Mouse (Mus musculus) cerebellum, postnatal 10 days (tissue): ENCODE results near the gene Gbf1.
"Not testable (repeated sequence)": the region's sequence is repeated elsewhere in the genome, so short reads cannot be mapped to it uniquely, and the experiment has no call there.

ENCODE experiments used
- DNase-seq, 2 experiments: peaks; one replicate each; pipeline ENCODE4 v3.0.0; 2021; ENCODE audit warnings: mixed read lengths in 2 of 2

The Gbf1 gene

DNA sequence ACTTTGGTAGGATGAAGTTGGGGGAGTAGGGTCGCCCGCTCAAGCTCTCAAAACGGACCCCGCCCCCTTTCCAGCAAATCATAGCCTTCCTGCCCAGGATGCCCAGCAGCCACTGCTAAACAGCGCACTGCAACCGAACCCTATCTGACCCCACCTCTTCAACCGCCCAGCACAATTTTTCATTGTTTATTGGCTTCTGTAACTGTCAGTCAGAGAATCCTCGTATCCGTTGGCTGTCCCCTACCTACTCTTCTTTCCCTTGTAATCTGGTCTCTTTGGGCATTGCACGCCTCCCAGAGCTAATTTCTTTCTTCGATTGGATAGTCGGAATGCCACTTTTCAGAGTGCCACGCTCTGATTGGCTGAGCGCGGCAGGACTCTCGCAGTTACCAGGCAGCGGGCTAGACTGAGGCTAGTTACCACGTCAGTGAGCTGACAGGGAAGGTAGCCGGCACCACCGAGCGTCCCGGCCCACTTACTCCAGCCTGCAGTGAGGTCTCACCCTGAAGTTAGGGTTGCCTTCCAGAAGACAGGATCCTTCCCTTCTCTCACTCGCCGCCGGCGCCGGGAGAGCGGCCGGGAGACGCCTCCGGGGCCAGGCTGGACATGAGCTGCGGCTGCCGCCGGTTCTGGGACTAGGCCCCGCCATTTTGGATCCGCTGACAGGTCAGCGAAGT, at the start of gene Gbf1:
Gene Gbf1 (plus strand): TSS at position 383 of the 677 bp plus-strand sequence.
- peak; percentile 94 for DNase-seq

DNA sequence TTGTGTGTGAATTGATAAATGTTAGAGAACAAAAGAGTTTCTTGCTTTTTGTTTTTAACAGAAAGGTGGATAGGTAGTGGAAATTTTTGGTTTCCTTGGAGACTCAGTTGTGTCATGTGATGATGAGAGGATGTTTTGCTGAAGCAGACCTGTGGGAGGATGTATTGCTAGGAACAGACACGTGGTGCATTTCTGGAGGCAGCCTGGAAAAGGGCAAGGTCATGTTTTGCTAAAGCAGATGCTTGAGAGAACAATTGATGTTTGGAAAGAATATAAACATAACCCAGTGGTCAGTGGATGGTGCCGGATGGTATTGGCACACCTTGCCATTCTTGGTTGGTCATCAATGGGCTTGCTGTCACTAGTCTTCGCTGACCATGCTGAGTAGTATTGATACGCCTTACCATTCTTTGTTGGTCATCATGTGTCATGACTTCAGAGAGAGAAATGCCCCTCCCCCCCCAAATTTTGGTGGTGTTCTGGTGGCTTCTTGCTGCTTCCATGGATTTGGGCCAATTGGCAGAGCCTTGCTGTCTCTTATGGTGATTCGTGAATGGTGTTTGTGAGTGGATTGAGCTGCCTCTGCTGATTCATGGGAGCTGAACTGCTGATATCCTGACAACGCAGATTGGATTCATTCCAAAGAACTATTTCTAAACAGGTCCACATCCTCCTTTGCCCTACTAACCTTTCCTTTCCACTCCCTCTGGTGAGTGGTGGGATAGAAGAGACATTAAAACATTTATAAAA, 48.7 kb upstream of the Gbf1 start:
- DNase-seq = peak; percentile 38 to 51

DNA sequence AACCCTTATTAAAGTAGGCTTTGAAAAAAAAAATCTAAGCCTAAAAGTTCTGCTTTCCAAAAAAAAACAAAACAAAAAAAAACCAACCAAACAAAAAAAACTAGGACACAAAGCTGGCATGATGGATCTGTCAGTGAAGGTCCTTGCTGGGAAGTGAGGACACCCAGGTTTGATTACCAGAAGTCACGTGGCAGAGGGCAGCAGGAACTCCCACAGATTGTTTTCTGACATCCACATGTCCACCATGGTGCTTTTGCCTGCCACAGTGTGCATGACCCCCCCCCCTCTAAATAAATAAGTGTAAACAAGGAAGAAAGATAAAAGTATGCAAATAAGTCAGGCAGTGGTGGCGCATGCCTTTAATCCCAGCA, 48.1 kb upstream of the Gbf1 start:
- DNase-seq = no peak

DNA sequence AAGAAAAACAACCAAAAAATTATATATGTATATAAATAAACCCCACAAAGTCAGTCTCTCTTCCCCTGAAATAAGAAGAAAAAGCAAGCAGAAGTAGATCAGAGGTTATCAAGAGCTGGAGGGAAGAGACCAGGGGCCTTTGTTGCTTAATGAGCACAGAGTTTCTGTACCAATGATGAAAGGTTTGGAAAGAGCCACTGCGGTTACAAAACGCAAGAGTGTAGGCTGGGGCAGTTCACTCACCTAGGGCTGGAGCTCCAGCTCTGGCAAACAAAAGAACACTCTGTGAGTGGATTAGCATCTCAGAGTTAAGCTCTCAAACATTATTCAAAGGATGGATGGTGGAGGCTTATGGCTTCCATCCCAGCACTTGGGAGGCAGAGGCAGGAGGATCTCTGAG, 42.1 kb upstream of the Gbf1 start:
- DNase-seq = no peak

DNA sequence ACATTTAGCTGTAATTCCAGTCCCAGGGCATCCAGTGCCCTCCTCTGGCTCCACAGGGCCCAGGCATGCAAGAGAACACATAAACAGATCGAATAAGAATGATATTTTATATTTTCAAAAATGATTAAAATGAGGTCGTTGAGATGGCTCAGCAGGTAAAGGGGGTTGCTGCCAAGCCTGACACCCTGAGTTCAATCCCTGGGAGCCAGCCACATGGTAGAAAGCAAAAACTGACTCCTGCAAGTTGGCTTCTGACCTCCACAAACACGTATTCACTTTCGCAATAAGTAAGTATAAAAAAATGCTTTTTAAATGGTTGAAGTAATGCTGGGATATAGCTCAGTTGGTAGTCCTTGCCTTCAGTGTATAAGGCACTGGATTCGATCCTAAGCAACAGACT, 41.5 kb upstream of the Gbf1 start:
- DNase-seq = no peak

DNA sequence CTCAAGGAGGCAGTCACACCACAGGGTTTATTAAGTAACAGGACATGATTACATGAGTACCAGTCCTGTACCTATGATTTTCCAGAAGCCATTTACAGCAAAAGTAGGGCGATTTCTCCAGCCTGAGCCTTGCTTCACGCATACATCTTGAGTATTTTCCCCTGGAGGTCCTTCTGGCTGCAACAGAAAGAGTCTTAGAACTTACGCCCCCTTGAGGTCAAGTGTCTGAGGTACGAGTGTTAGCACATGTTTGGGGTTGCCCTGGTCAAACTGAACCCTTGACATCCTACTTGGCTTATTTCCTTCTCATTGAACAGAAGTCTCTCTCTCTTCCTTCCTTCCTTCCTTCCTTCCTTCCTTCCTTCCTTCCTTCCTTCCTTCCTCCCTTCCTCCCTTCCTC, 37.7 kb upstream of the Gbf1 start:
- no peak for DNase-seq

DNA sequence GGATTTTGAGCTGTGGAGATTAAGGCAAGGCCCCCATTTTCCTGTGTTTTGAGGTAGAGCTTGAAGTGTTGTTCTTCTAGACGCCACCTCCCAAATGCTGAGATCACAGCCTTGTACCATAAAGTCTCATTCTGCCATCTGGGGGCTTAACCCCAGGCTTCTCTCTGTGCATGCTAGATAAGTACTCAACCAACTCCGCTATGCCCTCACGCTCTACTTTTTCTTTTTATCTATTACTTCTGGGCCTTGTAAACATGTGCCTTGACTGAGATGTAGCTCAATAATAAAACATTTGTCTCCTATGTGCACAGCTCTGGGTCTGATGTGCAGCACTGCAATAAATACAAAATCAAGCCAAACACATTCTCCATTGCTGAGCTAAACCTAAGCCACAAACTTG, 32.9 kb upstream of the Gbf1 start:
- DNase-seq = no peak

DNA sequence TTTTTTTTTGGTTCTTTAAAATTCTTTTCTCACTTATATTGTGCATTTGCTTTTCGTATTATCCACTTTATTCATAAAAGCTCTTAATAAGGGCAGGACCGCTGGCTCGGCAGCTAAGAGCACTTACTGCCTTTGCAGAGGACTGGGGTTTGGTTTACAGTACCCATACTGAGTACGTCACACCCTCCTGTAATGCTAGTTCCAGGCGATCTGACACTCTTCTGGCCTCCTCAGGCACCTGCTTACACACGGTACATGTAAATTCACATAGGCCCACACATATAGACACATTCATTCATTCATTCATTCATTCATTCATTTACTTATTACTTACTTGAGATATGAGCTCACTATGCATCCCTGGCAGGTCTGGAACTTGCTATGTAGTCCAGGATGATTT, 31.4 kb upstream of the Gbf1 start:
- DNase-seq = no peak

DNA sequence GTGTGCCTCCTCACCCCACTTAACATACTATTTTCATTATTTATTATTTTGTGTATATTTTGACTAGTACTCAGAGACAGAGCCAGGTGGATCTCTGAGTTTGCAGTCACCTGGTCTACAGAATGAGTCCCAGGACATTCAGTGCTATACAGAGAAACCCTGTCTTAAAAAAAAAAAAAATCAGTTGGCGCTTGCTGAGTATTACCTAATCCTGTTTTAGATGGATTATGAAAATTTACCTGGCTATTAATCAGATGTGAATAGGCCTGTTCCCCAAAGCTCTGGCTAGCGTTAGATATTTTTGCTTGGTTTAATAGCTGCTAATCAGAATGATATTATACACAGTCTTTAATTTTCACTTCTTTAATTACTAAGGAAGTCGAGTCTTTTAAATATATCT, 28.4 kb upstream of the Gbf1 start:
- no peak for DNase-seq

DNA sequence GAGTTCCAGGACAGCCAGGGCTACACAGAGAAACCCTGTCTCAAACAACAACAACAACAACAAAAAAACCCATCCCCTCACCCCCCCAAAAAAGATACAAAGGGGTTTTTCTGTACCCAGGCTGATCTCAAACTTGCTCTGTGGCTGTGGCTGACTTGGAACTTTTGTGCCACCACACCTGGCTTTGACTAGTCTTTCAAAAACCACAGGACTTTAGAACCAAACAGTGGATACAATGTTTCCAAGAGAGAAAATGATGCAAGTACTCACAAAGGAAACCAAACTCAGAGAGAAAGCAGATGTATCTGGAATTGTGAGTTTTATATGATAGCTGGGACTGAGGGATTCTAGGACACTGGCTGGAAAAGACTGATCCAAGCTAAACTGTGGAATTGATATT, 27.7 kb upstream of the Gbf1 start:
- no peak for DNase-seq

DNA sequence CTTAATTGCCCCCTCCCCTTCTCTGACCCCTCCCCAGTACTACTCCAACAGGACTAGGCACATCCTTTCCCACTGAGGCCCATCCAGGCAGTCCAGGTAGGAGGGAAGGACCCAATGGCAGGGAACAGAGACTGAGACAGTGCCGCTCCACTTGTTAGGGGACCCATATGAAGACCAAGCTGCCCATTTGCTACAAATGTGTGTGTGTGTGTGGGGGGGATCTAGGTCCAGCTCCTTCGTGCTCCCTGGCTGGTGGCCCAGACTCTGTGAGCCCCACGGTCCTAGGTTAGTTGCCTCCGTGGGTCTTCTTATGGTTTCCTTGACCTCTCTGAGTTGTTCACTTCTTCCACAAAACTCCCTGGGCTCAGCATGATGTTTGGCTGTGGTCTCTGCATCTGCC, 26.0 kb upstream of the Gbf1 start:
- DNase-seq = no peak

DNA sequence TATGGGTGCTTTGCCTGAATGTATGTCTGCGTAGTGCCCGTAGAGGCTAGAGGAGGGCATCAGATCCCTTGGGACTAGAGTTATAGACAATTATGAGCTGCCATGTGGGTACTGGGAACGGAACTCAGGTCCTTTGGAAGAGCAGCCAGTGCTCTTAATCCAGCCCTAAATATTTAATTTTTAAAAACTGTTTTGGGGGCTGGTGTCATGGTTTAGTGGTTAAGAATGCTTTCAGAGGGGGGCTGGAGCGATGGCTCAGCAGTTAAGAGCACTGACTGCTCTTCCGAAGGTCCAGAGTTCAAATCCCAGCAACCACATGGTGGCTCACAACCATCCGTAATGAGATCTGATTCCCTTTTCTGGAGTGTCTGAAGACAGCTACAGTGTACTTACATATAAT, 22.6 kb upstream of the Gbf1 start:
- not testable (repeated sequence) for DNase-seq

DNA sequence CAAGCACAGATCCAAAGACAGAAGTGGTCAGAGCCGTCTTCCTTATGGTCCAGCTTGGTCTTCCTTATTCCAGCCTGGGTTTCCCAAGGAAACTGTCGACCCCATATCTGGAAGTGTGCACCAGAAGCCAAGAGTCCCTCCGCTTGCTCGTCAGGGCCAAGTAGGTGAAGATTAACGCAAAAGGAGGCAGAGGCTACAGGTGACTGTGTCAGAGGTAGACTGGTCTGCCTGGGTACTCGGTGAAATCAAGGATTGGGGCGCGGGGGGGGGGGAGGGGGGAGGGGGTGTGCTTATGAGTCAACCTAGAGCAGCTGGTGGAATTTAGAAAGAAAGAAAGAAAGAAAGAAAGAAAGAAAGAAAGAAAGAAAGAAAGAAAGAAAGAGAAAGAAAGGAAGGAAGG, 21.0 kb upstream of the Gbf1 start:
- DNase-seq = no peak

DNA sequence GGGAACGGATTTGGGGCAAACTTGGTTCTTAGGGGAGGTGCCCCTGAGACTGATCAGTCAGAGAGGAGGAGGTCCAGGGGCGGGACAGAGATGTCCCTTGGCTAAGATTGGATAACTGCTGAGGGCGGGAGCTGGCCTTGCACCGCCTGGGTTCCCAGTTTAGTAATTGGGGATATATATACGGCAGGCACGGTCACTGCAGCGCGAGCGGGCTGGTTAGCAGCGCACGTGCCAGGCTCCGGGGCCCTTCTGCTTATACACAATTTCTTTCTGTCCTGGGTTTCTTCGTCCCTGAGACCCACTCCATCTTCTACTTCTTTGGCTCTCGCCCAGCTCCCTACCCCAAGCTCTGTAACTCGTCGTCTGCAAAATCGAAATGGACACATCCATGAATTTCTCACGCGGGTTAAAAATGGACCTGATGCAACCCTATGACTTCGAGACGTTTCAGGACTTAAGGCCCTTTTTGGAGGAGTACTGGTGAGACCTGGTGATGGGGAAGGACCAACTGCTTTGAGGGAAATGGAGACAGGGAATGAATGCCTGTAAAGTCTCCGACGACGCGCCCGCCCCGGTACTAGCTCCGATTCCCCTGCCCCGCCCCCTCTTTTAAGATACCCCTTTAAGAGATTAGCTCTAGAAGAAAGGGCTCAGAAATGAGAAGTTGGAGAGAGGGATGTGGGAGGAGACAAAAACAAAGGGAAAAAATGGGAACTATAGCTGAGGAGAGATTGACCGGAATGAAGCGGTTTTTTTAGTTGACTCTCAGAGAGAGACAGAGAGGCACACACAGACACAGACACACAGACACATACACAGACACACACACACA, 20.4 kb upstream of the Gbf1 start, which contains the start of gene Elovl3:
Gene Elovl3 (plus strand): TSS at position 204 of the 832 bp plus-strand sequence.
- peak; percentile 15 to 21 for DNase-seq

DNA sequence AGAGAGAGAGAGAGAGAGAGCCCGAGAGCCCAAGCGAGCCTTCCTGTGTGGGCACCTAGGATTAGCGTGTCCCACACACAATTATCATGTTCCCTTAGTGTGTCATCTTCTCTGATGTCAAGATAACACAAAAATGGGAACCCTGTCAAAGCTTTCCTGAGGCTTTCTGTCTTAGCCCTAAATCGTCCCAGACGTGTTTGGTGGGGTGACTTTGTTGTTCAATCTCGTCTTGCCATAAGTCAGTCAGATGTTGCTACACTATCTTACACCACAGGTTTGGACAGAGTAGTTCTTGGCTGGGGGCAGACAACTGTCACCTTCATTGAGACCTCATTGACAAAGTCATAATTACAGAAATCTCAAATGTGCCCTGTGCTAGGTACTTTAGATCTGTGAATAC, 19.7 kb upstream of the Gbf1 start:
- no peak for DNase-seq

DNA sequence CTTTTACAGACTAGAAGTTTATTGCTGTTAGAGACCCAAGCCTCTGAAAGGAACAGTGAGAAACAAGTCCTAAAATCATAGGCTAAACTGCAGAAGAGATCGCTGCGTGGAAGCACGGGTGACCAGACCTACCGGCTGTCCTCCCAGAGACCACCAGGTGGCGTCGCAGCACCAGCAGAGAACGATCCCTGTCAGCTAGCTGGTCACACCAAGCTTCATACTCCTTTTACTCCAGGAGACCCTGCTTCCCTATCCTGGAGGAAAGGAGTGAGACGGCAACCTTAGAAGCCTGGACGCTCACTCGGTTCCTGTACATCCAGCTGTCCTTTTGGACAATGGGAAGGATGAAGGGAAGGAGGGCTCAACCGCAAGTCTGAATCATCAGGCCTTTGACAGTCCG, 17.0 kb upstream of the Gbf1 start:
- DNase-seq = peak; percentile 97 to 98

DNA sequence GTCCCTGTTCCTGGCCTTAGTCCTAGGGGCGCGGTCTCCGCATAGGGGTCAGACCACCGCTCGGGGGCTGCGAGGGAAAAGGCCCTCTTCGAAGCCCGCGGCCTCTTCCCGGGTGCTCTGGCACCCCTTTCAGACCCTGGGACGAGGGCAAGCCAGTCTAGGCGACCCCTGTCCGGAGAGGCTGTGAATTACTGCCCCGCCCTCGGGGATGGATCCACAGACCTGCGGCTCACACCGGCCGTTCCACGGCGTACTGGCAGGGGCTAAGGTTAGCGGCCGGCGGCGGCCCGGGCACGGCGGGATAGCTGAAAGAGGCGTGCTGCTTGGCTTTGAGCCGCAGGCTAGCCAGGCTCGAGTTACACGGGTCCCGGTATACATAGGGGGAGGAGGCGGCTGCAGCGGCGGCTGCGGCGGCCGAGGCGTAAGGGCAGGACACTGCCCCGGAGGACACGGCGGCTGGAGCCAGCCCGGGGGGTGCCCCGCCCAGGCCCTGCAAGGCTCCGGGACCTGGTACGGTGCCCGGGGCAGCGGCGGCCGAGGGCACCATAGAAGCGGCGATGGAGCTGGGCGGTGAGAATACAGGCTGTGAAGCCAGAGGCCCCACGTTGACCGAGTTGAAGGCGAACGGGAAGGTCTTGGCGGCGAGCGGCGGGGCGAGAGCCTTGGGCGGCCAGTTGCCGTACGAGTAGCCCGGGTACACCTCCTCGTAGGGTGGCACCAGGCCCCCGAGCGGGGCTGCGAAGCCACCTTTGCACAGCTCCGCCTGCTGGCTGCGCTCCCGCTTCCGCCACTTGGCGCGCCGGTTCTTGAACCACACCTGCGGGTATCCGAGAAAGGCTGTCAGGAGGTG, 16.3 kb upstream of the Gbf1 start:
- peak; percentile 72 to 73 for DNase-seq

DNA sequence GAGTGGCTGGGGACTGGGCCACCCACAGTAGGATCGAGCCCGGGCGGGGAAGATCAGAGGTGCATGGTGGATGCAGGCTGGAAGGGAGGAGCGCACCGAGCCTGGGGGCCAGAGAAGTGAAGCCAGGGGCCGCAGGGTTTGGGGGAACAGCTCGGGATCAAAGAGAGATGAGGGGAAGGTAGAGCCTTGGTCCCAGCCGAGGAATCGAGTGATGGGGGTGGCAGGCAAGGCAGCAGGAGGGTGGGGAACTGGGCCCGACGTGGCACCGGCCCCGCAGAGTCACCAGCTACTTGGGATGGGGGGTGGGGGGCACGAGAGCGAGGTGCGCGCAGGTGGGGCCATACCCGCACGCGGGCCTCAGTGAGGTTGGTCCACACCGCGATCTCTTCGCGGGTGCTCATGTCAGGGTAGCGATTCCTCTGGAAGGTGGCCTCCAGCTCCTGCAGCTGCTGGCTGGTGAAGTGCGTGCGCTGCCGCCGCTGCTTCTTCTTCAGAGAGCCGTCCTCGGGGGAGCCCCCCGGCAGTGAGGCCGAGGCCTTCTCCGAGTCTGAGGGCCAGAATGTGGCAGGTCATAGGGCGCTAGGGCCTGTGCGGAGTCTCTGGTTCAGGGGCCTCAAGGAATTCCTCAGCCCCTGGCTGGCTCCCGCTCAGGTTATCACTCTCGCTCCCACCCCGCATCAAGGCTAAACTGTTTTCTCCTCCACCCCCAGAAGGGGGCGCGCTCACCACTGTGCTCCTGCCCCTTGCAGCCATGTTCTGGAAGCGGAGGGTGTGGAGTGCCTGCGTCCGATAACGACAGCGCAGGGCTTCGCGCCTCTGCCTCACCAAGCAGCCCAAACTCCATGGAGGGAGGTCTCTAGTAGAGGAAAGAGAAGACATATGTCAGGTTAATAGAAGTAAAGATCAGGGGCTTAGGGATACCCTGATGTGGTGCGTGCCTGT, 15.4 kb upstream of the Gbf1 start:
- DNase-seq = peak; percentile 74

DNA sequence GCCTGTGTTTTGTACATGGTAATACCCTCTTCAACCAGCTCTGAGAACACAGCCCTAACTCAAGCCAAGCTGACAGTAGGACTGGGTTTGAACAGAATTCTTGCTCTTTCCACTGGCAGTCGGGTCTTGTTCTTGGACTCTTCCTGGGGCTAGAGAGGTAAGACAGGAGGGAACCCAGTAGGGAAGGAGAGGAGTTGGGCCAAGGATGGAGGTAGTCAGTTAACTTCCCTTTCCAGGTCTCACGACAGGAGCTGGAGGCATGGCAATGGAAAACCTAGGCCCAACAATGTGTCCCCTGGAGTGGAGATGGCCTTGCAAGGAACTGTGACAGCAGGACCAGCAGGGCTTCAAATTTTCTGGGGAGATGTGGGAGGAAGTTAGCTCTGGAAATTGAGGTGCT, 12.0 kb upstream of the Gbf1 start:
- DNase-seq = peak in 1 of 2 experiments; percentile 51

DNA sequence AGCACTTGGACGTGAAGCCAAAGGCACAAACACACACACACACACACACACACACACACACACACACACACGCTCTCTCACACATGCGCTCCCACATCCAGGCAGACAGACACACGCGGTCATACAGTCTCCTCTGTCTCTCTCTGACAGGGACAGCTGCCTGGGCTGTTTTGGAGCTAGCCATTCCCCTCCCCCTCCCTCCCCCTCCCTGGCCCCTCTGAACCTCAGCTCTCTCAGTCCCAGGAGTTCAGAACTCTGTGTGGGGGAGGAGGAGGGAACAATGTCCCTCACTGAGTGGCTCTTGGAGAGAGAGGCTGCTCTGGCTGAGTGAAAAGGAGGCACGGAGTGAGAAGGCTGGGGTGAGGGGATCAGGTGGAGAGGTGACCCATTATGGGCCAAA, 11.2 kb upstream of the Gbf1 start:
- DNase-seq = peak in 1 of 2 experiments; percentile 16
